Mouse (Mus musculus): ENCODE measurements around the gene Zfp941. TPM values are rescaled to one million over a fixed set of nuclear protein-coding genes. Genes with fewer than 3 reads are reported as not detected.
"Not testable (repeated sequence)": the region's sequence is repeated elsewhere in the genome, so short reads cannot be mapped to it uniquely, and the experiment has no call there.

Zfp941 gene
- total RNA-seq, 2 experiments from 2014 or later = 29.1 to 31.2 TPM

GRCm38 (mm10) chr7:140805704-140806103 is 16.3 kb downstream of the Zfp941 start:
- H3K27ac ChIP-seq = no peak overlapping the region
- intact Hi-C loops (cut with DNase I) = loop anchor here (5.0 to 10.0 kb wide), 2 partner anchors 621 to 653 kb away; partner anchors contain the start of gene Sprn

GRCm38 (mm10) chr7:140802629-140803028 is 19.3 kb downstream of the Zfp941 start:
- intact Hi-C loops (cut with DNase I) = loop anchor here (10.0 kb wide), 1 partner anchor 618 kb away; no protein-coding TSS in a partner anchor
- H3K4me3 ChIP-seq = no peak overlapping the region
- no peak for TF ChIP-seq CTCF (IDR thresholded peaks at IDR 0.05)
- no peak for DNase-seq (ENCODE audit: extremely low spot score in 1 of 2, low spot score in 2 of 2)
- H3K27ac ChIP-seq = no peak overlapping the region

More at GRCm38 (mm10) chr7:140805704-140806103, 16.3 kb downstream of the Zfp941 start:
- DNase-seq (ENCODE audit: extremely low spot score in 1 of 2, low spot score in 2 of 2) = peak; percentile 52 to 59
- TF ChIP-seq CTCF (IDR thresholded peaks at IDR 0.05) = peak; percentile 81
- H3K4me3 ChIP-seq = no peak overlapping the region

DNA sequence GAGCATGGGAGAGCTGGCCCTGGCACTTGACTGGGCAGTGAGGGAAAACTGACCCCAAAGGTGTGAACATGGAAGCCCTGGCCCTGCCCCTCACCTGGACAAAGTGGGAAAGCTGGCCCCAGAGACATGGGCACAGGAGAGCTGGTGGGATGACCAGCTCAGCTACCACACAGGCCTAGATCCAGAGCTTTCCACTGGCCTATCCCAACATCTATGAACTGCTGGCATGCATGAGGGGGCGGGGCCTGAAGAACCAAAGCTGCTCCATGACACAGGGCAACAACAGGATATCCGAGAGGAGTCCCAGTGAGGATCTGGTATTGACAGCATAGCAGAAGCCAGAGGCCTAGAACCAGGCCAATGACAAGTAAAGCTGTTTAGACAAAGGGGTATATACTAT is 23.8 kb downstream of the Zfp941 start:
- intact Hi-C loops (cut with DNase I) = no loop called here
- no peak for TF ChIP-seq CTCF (IDR thresholded peaks at IDR 0.05)
- no peak for DNase-seq (ENCODE audit: extremely low spot score in 1 of 2, low spot score in 2 of 2)
- Histone ChIP-seq H3K27ac (no peak overlapping the region), H3K4me3 (no peak overlapping the region)

DNA sequence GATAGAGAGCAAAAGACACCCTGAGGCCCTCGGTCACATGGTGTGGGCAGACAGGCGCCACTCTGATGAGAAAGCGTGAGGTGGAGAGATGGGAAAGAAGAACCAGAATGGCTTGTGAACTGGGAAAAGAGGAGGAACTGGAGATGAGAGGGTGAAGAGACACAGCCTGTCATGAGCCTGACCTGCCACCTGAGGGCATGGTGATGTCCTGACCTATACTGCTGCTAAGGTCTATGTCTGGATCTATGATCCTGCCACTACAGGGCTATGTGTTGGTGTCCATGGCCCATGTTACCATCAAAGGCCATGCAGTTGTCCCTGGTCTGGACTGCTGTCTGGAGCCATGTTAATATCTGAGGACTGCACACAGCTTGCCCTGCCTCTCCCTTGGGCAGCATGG is 24.4 kb downstream of the Zfp941 start:
- H3K4me3 ChIP-seq = no peak overlapping the region
- DNase-seq (ENCODE audit: extremely low spot score in 1 of 2, low spot score in 2 of 2) = no peak
- intact Hi-C loops (cut with DNase I) = no loop called here
- no peak for TF ChIP-seq CTCF (IDR thresholded peaks at IDR 0.05)
- H3K27ac ChIP-seq = no peak overlapping the region

DNA sequence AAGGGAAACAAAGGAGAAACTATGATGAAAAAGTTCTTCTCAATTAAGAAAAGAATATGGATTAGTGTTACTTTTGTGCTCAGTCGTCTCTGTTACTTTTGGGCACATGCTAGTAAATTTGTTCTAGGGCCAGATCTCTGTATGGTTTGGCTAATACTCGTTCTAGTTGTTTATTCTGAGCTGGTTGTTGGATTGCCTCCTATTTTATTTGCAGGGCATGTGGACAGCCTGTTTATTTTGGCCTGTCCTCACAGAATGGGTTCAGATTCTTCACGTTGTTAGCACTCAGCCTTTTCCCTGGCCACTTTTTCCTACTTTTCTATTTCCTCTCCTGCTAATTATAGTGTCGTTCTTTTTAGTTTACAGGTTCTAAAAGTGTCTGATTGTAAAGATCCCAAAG is 28.4 kb downstream of the Zfp941 start:
- Histone ChIP-seq H3K4me3 (no peak overlapping the region), H3K27ac (no peak overlapping the region)
- no peak for DNase-seq (ENCODE audit: extremely low spot score in 1 of 2, low spot score in 2 of 2)
- TF ChIP-seq CTCF (IDR thresholded peaks at IDR 0.05) = no peak
- intact Hi-C loops (cut with DNase I) = no loop called here

- intact Hi-C loops (cut with DNase I) = no loop called here
- H3K4me3 ChIP-seq = no peak overlapping the region
- no peak for TF ChIP-seq CTCF (IDR thresholded peaks at IDR 0.05)
- DNase-seq (ENCODE audit: extremely low spot score in 1 of 2, low spot score in 2 of 2) = no peak
- no peak overlapping the region for H3K27ac ChIP-seq
Measured at GRCm38 (mm10) chr7:140788053-140788435, 33.9 kb downstream of the Zfp941 start.

DNA sequence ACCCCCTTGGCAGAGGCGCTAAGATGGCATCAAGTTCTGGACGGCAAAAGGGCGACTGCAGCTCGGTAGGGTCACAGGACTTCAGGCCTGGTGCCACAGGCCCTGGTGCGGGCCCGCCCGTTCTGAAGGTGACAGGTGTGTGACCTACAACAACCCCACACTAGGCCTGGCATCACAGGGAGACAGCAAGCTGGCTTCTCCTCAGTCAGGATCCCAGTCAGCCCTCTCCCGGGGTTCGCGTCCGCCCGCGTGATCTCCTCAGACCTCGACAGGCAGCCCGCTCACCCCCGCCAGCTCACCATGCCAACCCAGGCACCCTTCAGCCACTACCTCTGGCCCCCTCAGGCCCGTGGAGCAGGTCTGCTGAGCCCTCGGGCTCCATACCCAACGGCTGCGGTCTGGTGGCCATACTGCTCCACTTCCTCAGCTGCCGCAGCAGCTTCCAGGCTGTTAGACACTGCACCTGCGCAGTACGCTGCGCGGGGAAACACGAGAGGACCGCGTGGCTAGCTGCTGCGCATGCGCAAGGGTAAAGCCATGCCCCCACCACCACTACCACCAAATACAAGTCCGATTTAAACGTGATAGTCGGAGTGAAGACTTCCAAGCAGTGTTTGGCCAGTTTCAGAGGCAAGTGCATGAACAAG is 34.4 kb downstream of the Zfp941 start, which contains the start of gene Syce1:
Gene Syce1 (minus strand): TSS at position 447 of the 647 bp plus-strand sequence.
- H3K4me3 ChIP-seq = no peak within 1 kb of the TSS
- no peak for DNase-seq (ENCODE audit: extremely low spot score in 1 of 2, low spot score in 2 of 2)
- intact Hi-C loops (cut with DNase I) = no loop called here
- H3K27ac ChIP-seq = no peak within 1 kb of the TSS
- TF ChIP-seq CTCF (IDR thresholded peaks at IDR 0.05) = no peak

GRCm38 (mm10) chr7:140780548-140780947 is 41.4 kb downstream of the Zfp941 start:
- TF ChIP-seq CTCF (IDR thresholded peaks at IDR 0.05) = no peak
- Histone ChIP-seq H3K27ac (no peak overlapping the region), H3K4me3 (no peak overlapping the region)
- no peak for DNase-seq (ENCODE audit: extremely low spot score in 1 of 2, low spot score in 2 of 2)
- intact Hi-C loops (cut with DNase I) = no loop called here

DNA sequence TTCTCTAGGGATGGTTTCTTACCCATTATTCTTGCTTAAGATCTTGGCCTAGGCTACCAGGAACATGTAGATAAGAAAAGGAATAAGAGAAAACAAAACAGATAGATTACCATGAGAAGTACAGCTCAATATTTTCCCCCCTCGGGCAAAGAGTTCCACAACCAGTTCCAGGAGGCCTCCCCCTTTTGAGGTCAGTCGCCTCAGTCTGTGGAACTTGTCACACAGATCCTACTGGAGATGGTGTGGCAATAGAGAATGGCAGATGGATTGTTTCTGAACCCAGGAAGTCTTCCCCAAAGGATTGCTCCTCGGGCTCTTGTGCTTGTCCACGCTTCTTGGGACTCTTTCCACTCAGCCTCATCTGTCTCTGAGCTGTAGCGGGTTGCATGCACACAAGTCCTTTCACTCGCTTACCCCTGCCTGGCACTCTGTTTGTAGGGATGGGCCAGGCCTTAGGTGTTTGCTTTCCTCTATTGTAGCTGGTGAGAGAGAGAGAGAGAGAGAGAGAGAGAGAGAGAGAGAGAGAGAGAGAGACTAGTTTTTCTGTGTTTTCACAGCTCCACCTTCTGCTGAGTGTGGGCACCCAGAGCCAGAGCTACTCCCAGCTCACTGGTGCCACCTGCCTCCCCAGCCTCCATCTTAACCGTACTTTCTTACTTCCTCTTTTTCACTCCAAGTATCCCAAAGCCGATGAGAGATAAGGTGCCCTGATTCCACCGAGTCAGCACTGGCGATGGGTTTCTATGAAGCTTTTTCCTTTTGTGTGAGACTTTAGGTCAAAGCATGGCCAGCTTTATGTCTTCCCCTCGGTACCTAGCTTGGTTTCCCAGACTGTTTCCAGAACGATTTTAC is 55.9 kb downstream of the Zfp941 start:
- no peak overlapping the region for H3K27ac ChIP-seq
- no peak overlapping the region for H3K4me3 ChIP-seq
- no peak for DNase-seq (ENCODE audit: extremely low spot score in 1 of 2, low spot score in 2 of 2)
- TF ChIP-seq CTCF (IDR thresholded peaks at IDR 0.05) = peak; percentile 12
- intact Hi-C loops (cut with DNase I) = no loop called here

DNA sequence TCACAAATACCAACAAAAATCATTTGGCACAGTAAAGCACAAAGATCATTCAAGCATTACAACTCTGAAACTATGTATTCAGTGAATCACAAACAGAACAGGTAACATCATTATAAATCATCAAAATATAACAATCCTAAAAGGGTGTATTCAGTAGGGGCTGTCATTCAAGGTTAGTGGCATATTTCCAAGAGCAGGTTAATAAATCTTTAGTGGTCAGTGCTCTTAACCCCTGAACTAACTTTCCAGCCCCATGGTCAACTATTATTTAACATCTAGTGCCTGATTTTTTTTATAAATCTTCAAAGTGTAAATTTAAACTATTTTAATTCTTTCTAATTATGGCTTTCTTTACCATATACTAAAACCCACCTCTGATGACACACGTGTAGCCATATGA is 56.6 kb downstream of the Zfp941 start:
- DNase-seq (ENCODE audit: extremely low spot score in 1 of 2, low spot score in 2 of 2); intact Hi-C loops (cut with DNase I); H3K27ac ChIP-seq; H3K4me3 ChIP-seq: not testable (repeated sequence)

DNA sequence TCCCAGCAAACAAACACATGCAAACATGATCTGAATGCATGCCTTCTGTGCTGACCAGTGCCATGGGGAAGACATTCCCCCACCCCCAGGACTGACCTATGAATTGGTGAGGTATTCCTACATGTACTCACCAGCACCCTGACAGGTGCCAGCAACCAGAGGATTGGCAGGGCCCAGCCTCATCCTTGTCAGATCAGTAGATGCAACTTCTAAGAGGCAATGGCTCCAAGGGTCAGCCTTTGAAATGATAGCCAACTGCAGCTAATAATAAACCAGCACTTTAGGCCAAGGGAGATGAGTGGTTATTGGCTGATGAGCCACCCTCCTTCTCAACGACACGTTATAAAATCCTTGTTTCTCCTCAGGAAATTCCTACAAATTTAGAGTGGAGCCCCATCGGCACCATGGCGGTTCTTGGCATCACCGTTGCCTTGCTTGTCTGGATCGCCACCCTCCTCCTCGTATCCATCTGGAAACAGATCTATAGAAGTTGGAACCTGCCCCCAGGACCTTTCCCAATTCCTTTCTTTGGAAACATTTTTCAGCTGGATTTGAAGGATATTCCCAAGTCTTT is 58.4 kb downstream of the Zfp941 start, which contains the start of gene Cyp2e1:
Gene Cyp2e1 (plus strand): TSS at position 293 of the 574 bp plus-strand sequence.
- no peak for DNase-seq (ENCODE audit: extremely low spot score in 1 of 2, low spot score in 2 of 2)
- Histone ChIP-seq H3K4me3 (no peak within 1 kb of the TSS), H3K27ac (no peak within 1 kb of the TSS)
- TF ChIP-seq CTCF (IDR thresholded peaks at IDR 0.05) = no peak
- intact Hi-C loops (cut with DNase I) = no loop called here

GRCm38 (mm10) chr7:140760647-140761046 is 61.3 kb downstream of the Zfp941 start:
- no peak overlapping the region for H3K27ac ChIP-seq
- DNase-seq (ENCODE audit: extremely low spot score in 1 of 2, low spot score in 2 of 2) = no peak
- intact Hi-C loops (cut with DNase I) = no loop called here
- H3K4me3 ChIP-seq = no peak overlapping the region
- no peak for TF ChIP-seq CTCF (IDR thresholded peaks at IDR 0.05)

Other genes with a start within 250 kb of the Zfp941 start
- gene Olfr46, start 220.9 kb downstream of the Zfp941 start, total RNA-seq (2021) = under 1 TPM in 1 of 2 experiments, not detected in 1; 0.05 TPM
- not detected for gene Olfr61, start 193.2 kb downstream of the Zfp941 start, total RNA-seq (2021)
- gene Olfr53, start 175.7 kb downstream of the Zfp941 start, total RNA-seq (2021) = not detected
- gene Olfr539, start 162.2 kb downstream of the Zfp941 start, total RNA-seq (2021) = under 1 TPM; 0.05 to 0.09 TPM
- gene Olfr45, start 140.2 kb downstream of the Zfp941 start, total RNA-seq (2021) = not detected
- not detected for gene Olfr541, start 124.9 kb downstream of the Zfp941 start, total RNA-seq (2021)
- not detected for gene Cyp2e1, start 58.4 kb downstream of the Zfp941 start, total RNA-seq (2021)
- gene Syce1, start 34.3 kb downstream of the Zfp941 start, total RNA-seq (2021) = under 1 TPM; 0.32 to 0.47 TPM
- gene Urah, start 12.8 kb upstream of the Zfp941 start, total RNA-seq (2021) = 1 to 10 TPM; 3.9 to 5.9 TPM
- gene Scgb1c1, start 23.4 kb upstream of the Zfp941 start, total RNA-seq (2021) = not detected
- not detected for gene Odf3, start 25.6 kb upstream of the Zfp941 start, total RNA-seq (2021)
- 1 to 10 TPM; 1.5 to 2.6 TPM for gene Gm45785, start 34.2 kb upstream of the Zfp941 start, total RNA-seq (2021)
- gene Ric8a, start 34.8 kb upstream of the Zfp941 start, total RNA-seq (2021) = 10 to 100 TPM; 62.1 to 74.2 TPM
- gene Bet1l, start 35.4 kb upstream of the Zfp941 start, total RNA-seq (2021) = 10 to 100 TPM; 24.6 to 24.8 TPM
- 100 to 1,000 TPM; 101 to 107 TPM for gene Psmd13, start 59.8 kb upstream of the Zfp941 start, total RNA-seq (2021)
- 10 to 100 TPM; 72.2 to 76.5 TPM for gene Sirt3, start 60.1 kb upstream of the Zfp941 start, total RNA-seq (2021)
- 1 to 10 TPM in 1 of 2 experiments, not detected in 1; 2.0 TPM for gene Cox8b, start 78.3 kb upstream of the Zfp941 start, total RNA-seq (2021)
- 1 to 10 TPM in 1 of 2 experiments, under 1 TPM in 1; 0.68 to 1.2 TPM for gene Nlrp6, start 98.7 kb upstream of the Zfp941 start, total RNA-seq (2021)
- 1 to 10 TPM; 4.5 to 4.7 TPM for gene Pgghg, start 119.2 kb upstream of the Zfp941 start, total RNA-seq (2021)
- not detected for gene Ifitm5, start 128.1 kb upstream of the Zfp941 start, total RNA-seq (2021)
- not detected for gene Gm45717, start 133.8 kb upstream of the Zfp941 start, total RNA-seq (2021)
- gene Ifitm2, start 133.8 kb upstream of the Zfp941 start, total RNA-seq (2021) = 10 to 100 TPM; 10.8 to 17.7 TPM
- 1 to 10 TPM; 3.7 to 5.8 TPM for gene Ifitm1, start 145.0 kb upstream of the Zfp941 start, total RNA-seq (2021)
- gene Ifitm3, start 188.6 kb upstream of the Zfp941 start, total RNA-seq (2021) = 10 to 100 TPM; 10.9 to 16.7 TPM
- gene Ifitm6, start 195.7 kb upstream of the Zfp941 start, total RNA-seq (2021) = under 1 TPM in 1 of 2 experiments, not detected in 1; 0.57 TPM
- gene Gm17387, start 207.0 kb upstream of the Zfp941 start, total RNA-seq (2021) = not detected
- gene B4galnt4, start 238.9 kb upstream of the Zfp941 start, total RNA-seq (2021) = 10 to 100 TPM; 87.4 to 95.9 TPM